Mouse (Mus musculus) B cell, adult 62 days (primary cell): ENCODE results near the gene Cyp2d10. TPM values are rescaled to one million over a fixed set of nuclear protein-coding genes. Genes with fewer than 3 reads are reported as not detected.

Source experiments
- total RNA-seq: library from RNA; stranded (reverse); gene quantifications from 4 replicates; pipeline ENCODE4 v1.2.4, GENCODE M21; 2023

Gene Cyp2d10
- not detected in 4 replicates for total RNA-seq

DNA sequence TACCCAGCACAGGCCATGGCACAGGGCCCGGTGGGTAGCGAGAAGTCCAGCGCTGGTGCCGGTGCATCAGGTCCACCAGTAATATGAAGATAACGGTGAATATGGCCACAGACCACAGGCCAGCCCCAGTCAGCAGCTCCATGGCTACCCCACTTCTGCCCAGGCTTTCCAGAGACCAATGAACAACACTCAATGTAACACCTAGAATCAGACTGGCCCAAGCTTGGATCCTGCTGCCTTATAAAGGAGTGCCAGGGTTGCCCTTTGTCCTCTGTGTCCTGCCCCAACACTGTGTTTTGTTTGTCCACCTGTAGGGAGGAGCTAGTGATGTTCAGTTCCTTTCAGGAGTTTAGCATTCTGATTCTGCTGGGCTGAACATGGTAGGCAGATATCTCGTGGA lies at the start of gene Cyp2d10:
Gene Cyp2d10, minus strand, starts transcription at position 215 of the 400 bp plus-strand sequence.

DNA sequence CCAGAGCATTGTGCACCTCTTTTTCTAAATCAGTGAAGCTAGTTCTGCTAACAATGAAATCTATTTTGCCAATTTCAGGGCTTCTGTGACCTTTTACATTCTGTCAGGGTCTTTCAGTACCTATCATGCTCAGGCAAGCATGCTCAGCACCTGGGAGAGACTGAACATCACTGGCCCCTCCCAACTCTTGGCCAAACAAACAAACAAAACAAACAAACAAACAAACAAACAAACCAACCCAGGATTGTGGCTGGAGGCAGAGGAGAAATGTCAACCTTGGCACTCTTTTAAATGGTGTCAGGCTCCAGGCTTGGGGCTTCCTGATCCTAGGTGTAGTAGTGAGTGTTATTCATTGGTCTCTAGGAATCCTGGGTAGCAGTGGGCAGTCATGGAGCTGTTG lies 26.1 kb upstream of the Cyp2d10 start, which contains the start of gene Cyp2d9:
Gene Cyp2d9, plus strand, starts transcription at position 301 of the 400 bp plus-strand sequence.

DNA sequence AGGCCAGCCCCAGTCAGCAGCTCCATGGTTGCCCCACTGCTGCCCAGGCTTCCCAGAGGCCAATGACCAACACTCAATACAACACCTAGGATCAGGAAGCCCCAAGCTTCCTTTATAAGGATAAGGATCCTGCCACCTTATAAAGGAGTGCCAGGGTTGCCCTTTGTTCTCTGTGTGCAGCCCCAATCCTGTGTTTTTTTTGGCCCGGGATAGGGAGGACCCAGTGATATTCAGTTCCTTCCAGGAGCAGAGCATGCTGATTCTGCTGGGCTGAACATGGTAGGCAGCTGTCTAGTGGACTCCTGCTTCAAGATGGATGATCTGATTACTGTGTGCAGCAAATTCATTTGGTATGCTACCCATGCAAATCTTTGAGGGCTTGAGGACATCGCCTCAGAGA lies 13.1 kb downstream of the Cyp2d10 start, which contains the start of gene Cyp2d11:
Gene Cyp2d11, minus strand, starts transcription at position 101 of the 400 bp plus-strand sequence.

DNA sequence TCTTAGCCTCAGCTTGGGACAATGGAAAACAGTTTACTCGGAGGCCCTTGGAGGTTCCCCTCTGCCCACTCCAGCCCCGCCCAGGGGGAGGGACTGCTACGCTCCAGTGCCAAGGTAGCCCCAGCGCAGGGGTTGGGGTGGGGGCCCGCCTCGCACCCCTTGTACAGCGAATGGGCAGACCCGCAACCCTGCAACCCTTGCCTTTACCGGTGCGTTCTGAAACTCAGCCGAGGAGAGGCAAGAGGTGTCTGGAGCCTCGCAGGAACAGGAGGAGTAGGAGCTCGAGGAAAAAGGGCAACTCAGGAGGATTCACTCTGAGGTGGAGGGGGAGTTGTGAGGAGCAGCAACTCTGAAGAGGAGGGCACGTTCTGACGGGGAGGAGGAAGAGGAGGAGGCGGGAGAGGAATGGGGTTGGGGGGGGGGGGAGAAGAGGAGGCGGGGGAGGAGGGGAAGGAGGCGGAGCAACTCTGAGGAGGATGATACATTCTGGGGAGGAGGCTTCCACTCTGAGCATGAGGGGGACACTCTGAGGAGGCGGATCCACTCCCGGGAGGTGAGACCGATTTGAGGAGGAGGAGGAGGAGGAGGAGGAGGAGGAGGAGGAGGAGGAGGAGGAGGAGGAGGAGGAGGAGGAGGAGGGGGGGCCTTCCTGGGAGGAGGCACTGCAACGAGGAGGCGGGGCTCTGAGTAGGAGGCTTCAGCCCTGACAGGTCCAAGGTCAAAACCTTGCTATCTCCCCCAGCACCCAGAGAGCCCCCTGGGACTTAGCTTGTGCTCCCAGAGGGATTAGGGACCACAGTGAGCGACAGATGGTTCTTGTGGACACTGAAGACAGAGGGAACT lies 26.9 kb downstream of the Cyp2d10 start, which contains the start of gene Cyp2d22:
Gene Cyp2d22, minus strand, starts transcription at position 390 of the 843 bp plus-strand sequence.

DNA sequence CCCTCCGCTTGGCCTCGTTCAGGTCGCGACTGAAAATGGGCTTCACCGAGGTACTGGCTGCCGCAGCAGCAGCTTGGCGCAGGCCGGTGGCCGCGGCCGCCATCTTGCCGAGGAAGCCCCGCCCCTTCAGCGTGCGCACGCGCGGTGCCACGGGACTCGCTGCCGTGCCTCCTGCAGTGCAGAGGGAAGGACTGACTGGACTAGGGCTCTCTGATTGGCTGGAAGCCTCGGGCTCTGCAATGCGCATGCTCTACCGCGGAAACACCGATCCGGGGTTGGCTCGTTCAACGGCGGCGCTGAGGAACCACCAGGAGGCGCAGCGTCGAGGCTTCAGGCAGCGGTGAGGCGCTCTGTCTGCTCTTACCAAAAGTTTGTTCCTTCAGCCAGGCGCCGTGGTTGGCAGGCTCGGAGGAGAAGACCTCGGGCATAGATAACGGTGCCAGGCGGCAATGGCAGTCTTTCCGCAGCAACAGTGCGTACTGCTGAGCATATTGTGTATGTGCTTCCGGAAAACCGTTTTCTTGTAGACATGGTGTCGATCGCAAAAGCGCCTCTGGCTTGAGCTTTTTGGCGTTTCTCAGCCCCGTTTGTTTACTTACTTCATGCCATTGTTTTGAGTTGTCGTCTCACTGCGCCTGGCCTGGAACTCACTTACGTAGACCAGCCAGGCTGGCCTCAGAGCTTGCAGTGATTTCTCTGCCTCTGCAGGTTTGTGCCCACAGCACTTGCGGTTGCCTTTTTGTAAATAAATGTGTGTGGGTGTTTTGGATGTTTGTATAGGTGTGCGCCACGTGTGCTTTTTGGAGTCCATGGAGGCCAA lies 52.7 kb downstream of the Cyp2d10 start, which contains the start of gene Ndufa6:
Gene Ndufa6, minus strand, starts transcription at position 197 of the 820 bp plus-strand sequence.

Other genes with a start within 250 kb of the Cyp2d10 start
- 5.3 to 9.3 TPM (median 6.8 TPM) in 4 replicates for gene Shisa8, start 194.4 kb downstream of the Cyp2d10 start, total RNA-seq
- 282 to 319 TPM (median 304 TPM) in 4 replicates for gene Tnfrsf13c, start 182.8 kb downstream of the Cyp2d10 start, total RNA-seq
- gene Cenpm, start 162.4 kb downstream of the Cyp2d10 start, total RNA-seq: 1.3 to 4.6 TPM (median 1.4 TPM) in 3 of 4 replicates, not detected in the other
- gene 1500009C09Rik, start 154.8 kb downstream of the Cyp2d10 start, total RNA-seq: 0.36 TPM in 1 of 4 replicates, not detected in the others
- gene Sept3, start 132.3 kb downstream of the Cyp2d10 start, total RNA-seq: 0.21 TPM in 1 of 4 replicates, not detected in the others
- gene Wbp2nl, start 108.2 kb downstream of the Cyp2d10 start, total RNA-seq: not detected in 4 replicates
- 55.4 to 59.8 TPM (median 57.8 TPM) in 4 replicates for gene Naga, start 68.3 kb downstream of the Cyp2d10 start, total RNA-seq
- gene Pheta2, start 68.3 kb downstream of the Cyp2d10 start, total RNA-seq: 2.2 TPM in 1 of 4 replicates, not detected in the others
- 89.7 to 104 TPM (median 94.2 TPM) in 4 replicates for gene Smdt1, start 68.2 kb downstream of the Cyp2d10 start, total RNA-seq
- gene Ndufa6, start 52.9 kb downstream of the Cyp2d10 start, total RNA-seq: 97.1 to 115 TPM (median 103 TPM) in 4 replicates
- gene Cyp2d22, start 26.9 kb downstream of the Cyp2d10 start, total RNA-seq: 5.5 to 10.3 TPM (median 9.3 TPM) in 4 replicates
- not detected in 4 replicates for gene Cyp2d11, start 13.2 kb downstream of the Cyp2d10 start, total RNA-seq
- gene Cyp2d9, start 26.2 kb upstream of the Cyp2d10 start, total RNA-seq: not detected in 4 replicates
- gene Cyp2d12, start 147.9 kb upstream of the Cyp2d10 start, total RNA-seq: not detected in 4 replicates
- gene Cyp2d34, start 213.8 kb upstream of the Cyp2d10 start, total RNA-seq: not detected in 4 replicates